Mouse (Mus musculus) left cerebral cortex, adult 11 months (tissue): ENCODE measurements around the gene Marc2.

Experiments used
- DNase-seq: peaks from one replicate; pipeline ENCODE4 v3.0.0; 2022; ENCODE audit warnings: low spot score

The Marc2 gene

DNA sequence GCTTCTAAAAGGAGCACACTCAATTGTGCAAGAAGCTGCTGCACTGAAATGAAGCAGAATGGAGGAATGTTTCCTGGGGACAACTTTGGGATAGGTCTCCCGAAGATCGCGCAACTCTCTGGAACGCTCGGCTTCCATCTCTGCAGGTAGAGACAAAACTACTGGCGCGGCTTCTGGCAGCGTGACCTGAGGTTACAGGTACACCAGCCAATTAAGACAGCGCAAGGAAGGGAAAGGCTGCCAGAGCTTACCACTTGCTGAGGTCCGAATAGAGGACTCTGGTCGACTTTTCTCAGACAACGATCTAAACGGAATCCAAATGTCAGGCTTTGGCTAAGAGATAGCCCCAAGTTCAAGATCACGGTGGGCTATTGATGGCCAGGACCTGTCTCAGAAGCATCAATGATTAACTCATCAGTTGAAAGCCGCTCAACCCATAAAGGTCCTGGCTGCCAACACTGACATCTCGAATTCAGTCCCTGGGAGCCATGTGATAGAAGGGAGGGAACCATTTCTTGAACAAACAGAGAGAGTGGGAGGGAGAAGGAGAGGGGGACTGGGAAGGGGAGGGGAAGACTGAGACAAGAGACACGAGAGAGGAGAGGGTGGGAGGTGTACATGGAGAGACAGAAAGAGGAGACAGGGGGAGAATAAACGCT lies at the start of gene Marc2:
Gene Marc2 (minus strand): TSS at position 360 of the 659 bp plus-strand sequence.
- DNase-seq = no peak

DNA sequence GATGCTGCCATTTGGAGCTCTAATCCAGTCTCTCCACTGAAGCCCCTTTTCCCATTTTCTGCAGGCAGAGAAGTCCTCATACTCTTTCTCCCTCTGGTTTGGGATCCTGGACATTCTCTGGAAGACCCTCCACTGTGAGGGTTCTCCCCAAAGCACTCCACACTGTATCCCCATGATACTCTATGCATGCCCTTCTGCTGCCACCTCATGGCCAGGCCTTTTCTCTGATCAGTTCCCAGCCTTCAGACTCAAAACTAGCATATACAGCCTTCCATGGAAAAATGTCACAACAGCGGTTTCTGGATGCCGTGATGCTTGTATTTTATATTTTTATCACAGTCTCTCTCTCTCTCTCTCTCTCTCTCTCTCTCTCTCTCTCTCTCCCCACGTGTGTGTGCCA lies 45.7 kb upstream of the Marc2 start:
- DNase-seq = no peak

DNA sequence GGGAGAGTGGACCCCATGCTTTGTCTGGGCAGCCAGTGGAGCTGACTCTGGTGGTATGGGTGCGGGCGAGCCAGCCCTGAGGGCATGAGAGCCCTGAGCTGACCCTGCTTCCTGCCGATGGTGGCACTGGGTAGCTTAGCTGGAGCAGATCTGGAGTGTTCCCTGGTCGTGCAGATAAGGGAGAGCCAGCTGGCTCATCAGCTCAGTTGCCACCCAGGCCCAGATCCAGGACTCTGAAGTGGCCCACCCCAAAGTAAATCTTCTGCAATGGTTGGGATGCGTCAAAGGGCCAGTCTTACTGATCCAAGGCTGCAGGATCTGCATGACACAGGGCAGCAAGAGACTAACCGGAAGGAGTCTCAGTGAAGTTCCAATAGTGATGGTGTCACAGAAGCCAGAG lies 43.2 kb upstream of the Marc2 start:
- no peak for DNase-seq

DNA sequence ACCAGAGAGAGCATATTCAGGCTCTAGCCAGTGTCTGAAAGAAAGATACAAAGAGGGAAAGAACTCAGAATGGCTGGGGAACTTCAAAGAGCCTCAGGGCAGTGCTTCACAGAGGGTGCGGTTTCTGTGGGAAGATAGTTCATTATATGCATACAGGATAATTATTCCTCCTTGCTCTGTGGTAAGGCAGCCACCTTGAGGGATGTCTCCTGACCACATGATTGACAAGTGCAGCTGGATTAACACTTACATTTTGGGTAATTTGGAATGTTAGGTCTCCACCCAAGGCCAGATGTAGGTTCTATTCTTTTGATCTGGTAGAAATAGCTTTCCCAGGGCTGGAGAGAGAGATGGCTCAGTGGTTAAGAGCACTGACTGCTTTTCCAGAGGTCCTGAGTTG lies 39.9 kb upstream of the Marc2 start:
- no peak for DNase-seq

DNA sequence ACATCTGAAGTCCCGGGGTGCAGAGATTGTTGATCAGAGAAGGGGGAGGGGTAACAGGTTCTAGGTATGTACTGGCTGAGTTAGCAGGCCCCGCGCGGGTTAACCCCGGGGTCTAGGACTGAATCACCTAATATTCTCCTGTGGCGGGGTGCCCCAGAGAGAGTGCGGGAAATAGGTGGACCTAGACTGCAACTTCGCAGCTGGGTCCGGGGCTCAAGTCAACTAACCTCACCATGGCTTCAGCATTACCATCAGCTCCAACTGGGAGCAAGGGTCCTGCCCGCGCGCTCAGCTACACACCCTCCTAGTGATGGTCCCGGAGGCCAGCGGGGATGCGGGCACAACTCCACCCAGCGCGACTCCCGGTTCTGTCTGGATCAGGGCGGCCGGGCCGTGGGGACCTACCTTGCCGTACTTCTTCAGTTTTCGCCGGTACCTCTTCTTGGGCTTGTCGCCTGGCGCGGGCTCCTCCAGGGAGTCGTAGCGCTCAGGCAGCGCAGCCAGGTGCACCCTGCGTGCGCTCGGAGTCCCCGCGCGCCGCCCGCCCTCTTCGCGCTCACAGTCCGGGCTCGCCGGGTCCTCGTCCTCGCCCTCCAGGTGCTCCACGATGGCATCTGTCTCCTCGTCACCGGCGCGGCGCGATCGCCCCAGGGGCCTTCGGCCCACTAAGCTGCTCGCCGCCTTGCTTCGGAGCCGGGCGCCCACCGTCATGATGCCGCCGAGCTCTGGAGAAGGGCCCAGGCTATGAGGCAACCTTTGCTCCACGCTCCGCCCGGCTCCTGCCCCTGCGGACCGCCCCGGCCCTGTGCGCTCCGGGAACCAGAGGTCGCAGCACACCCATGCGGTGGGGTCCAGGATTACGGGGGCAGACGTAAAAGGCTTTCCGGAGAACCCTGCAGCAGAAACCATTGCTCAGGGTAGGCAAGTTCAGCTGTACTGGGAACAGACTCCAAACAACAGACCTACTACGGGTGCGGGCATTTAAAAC lies 36.3 kb upstream of the Marc2 start, which contains the start of gene C130074G19Rik:
Gene C130074G19Rik (minus strand): TSS at position 938 of the 988 bp plus-strand sequence.
- DNase-seq = no peak

DNA sequence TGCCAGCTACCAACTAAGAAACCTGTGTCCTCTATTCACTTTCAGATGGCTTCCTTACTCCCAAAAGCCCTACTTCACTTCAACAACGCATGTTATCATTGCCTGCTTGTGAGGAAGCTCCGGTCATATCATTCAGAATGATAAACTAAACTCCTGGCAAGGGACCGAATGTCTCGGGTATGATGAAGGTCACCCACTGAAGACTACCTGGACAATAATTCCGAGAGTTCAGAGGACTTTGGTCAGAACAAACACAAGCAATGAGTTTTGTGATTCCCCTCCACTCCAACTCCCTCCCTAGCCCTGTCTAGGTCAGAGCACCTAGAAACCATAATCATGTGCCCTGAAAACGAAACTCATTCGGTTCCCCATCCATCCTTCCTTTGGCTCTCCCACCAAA lies 35.6 kb upstream of the Marc2 start:
- no peak for DNase-seq

DNA sequence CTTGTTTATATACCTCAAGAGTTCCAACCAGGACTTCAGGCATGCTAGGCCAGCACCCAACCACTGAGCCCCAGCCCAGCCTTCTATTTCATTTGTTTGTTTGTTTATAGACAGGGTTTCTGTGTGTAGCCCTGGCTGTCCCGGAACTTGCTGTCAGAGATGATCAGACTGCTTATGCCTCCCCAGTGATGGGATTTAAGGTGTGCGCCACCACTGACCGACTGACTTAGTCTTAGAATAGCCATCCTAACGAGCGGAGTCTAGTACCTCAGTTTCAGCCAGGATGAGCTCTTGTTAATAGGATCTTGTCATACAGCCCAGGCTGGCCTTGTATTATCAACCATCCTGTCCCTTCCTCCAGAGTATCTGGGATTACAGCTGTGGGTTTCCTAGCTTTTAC lies 35.0 kb upstream of the Marc2 start:
- no peak for DNase-seq

DNA sequence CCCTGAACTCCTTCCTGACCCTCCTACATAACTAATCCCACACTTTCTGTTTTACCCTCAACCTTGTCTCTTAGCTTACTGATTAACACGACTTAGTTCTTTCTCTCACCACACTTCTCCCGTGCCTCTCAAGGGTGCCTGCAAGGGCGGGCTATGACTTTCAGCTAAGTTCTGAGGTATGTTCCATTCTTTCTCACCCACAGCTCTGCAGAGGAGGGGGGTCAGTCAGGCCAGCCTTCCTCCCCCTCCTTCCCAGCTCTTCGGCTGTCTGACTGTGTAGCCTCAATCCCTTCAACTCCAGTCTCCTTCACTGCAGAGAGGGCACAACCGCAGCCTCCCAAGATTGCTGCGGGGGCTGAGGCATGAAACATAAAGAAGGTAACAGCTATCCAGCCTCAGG lies 32.6 kb upstream of the Marc2 start:
- no peak for DNase-seq

DNA sequence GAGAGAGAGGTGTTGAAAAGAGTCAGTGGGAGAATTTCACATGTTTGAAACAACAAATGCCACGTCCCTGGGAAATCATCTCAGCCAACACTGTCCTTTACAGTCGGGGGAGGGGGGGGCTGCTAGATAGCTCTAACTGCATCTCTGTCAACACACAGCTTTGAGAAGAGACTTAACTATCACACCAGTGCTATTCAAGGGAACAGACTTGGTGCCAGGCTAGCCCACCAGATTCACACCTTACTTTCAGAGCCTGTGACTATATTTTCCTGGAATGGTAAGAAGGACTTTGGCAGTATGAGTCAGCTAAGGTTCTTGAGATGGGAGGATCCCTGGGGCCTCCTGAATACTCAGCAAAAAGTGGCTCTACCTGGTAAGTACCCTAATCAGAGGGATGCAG lies 31.1 kb upstream of the Marc2 start:
- DNase-seq = no peak

DNA sequence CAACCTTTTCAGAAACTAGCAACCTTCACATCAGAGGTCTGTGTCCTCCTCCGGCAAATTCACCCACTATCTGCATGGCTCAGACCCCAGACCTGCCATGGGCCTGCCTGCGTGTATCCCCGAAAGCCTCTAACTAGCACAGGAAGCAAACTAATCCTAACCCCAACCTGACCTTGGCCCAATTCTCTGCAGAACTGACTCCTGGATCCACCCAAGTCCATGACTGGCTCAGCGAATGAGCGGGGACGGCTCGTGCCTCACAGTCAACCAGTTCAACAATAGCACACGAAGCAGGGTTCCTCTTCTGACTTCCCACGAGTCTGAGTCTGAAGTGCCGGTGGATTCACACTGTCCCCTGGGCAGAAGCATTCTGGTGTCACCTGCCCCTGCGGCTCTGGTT lies 27.7 kb upstream of the Marc2 start:
- no peak for DNase-seq

DNA sequence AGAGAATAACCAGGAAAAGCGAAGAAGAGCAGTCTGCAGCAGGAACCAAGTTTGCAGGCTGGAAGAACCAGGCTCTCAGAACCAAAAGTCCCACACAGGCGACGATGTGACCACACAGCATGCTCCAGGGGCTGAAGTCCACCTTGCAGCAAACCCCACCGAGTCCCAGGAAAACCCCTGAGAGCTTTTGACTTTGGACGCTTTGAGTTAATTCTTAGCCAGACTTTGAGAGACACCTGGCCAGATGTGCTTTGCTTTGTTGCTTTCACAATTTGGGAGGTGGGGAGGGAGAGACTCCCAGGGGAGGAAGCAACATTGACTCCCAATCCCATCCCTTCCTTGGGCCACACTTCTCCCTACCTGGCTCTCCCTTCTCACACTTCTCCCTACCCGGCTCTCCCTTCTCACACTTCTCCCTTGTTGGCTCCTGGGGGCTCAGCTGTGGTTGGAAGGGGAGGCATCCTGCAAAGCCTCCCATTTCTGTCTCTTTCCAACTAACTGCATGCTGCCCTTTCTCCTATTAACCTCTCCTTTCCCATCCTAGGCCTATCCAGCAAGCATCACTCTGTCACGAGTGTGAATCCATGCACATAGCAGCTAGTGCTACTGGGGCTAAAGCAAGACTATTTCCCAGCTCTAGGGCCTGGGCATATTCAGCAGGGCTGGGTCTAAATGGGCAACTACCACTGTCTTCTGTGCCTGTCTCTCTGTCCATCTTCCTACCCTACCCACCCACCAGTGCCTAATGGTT lies 26.0 kb upstream of the Marc2 start:
- no peak for DNase-seq

DNA sequence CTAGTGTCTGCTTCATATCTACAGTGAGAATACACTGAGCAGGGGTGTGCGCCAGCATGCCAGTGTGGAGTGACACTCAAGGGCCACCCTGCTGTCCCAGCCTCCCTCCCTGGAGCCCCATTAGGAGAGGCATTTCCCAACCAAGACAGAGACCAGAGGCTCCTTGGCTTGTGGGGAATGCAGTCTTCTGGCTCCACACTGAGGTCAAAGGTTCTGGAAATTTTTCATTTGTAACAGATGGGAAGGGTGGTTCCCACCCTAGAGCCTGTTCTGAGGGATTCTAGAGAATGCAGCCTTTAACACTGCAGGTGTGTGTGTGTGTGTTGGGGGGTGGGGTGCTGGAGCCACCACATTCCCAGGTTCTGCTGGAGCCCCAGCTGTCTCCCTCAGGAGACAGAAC lies 25.3 kb upstream of the Marc2 start:
- no peak for DNase-seq

DNA sequence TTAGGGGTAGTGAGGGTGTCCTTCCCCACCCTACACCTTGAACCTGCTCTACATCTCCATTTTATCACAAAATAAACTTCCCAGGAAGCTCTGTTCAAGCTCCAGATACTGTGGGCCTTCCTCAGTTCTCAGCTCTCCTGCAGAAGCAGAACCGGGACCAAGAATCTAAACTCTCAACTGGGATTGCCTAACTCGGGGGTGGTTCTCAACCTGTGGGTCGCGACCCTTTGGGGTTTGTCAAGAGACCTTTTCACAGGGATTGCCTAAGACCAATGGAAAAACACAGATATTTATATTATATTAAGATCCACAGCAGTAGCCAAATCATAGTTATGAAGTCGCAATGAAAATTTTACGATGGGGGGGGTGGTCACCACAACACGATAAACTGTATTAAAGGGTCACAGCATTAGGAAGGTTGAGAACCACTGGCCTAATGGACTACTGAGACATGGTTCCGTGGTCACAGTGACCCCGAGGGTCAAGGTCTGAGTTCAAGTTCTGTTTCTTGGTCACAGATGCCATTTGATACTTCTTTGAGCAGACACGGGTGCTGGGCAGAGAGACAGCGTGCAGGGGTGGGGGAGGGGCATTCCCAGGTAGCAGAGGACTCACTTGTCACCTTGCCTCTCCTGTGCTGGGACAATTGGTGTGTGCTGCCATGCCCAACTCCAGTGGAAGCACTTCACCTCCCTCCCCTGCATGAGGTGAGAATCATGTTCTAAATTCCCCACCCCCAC lies 24.6 kb upstream of the Marc2 start:
- no peak for DNase-seq

DNA sequence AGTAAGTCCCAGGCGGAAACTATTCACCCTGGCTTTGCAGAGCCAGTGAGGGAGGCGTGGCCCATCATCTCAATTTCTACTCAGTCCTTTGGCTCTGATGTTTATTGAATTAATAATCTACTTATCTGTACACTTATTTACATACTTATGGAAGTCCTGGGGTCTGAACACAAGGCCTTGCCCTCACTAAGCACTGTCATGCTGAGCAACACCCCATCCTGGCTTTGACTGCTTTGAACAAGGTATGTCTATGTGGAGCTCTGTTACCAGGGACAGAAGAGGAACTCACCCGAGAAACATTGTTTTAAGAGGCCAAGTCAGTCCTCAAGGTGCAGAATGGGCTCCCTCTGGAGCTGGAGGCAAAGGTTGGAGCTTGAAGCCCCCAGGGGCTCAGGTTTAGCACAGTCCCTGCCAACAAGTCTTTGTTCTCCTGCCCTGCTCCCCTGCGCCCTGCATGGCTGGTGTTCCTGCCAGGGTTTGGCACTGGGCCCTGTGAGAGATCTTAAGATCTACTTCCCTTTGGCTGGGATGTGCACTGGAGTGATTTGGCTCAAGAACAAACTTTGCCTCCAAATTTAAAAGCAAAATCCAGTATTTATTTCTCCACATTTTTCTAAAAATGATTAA lies 23.8 kb upstream of the Marc2 start:
- no peak for DNase-seq

DNA sequence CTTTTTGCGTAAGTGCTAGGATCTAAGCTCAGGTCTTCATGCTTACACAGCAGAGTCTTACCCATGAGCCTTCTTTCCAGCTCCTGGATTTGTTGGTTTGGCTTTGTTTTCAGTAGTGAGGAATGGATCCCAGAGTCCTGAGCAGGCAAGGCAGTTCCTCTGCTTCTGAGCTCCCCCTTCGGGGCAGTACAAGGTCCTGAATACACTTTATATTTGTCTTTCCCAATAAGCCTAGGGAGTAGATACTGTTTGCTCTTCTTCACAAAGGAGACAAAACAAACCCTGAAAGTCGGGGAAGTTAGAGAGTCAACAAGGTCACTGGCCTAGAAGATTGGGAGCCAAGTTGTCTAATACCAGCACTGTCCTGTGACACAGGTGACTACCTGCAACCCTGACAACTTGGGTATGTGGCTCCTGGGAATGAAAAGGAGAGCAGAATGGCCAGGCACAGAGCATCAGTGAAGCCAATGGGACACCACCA lies 21.4 kb upstream of the Marc2 start:
- DNase-seq = no peak

DNA sequence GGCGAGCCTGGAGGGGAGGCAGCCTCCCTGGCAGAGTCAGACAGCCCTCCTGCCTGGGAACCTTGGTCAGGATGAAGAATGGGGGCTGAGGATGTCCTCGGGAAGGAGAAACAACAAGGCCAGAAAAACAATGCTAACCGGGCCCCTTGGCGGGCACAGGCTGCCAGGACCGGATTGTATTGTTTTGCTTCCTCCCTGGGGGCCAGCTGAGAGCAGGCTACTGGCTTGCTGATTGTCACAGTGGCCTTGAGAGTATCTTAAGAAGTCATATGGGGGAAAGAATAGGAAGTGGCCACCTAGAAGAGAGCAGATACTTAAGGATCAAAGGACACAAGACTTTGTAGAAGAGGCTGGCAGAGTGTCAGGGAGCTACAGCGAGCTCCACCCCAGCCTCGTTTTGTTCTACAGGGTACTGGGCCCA lies 18.1 kb upstream of the Marc2 start:
- no peak for DNase-seq

DNA sequence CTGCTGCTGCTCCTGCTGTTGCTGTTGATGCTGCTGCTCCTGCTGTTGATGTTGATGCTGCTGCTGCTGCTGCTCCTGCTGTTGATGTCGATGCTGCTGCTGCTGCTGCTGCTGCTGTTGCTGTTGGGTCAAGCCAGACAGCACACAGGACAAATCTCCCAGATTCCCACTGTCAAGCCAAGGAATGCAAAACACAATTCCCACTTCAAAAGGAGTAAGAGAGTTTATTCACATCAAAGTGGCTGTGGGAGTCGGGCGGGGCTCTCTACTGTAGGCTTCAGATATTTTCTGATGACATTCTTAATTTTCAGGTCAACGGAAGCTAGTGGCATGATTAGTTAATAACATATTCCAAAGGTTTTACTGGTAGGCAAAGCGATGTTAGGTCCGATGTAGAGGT lies 16.4 kb upstream of the Marc2 start:
- no peak for DNase-seq

DNA sequence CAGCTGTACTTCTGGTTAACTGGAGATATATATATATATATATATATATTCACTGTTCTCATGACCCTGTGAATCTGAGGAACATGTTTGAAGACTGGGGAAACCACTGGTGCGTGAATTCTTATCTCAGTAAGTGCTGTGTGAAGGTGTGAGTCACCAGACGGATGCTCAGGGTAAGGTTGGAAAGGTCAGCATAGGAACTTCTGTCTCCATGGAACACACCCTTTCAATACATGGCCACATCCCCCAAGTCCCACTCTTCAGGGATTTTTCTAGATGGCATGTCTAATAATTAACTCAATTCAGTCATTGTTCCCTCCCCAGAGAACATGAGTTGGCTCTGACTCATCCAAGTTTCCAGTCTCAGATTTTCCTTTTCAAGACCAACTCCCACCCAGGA lies 15.3 kb upstream of the Marc2 start:
- DNase-seq = no peak

DNA sequence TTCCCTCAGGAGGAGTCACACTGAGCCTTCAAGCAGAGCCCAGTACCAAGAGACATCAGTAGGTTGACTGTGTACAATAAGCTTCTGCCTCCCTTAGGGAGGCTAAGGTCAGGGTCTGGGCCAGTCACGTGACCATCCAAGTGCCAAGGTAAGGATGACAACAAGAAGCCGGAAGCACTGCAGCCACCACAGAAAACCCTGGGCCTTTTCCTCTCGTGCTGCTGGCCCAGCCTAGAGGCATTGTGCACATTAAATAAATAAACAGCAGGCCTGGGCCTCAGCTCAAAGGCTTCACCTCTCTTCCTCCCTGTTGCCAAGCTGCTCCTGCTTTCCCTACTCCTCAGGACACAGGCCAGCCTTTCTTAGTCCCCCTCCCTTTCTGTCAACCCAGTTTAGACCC lies 14.0 kb upstream of the Marc2 start:
- no peak for DNase-seq

DNA sequence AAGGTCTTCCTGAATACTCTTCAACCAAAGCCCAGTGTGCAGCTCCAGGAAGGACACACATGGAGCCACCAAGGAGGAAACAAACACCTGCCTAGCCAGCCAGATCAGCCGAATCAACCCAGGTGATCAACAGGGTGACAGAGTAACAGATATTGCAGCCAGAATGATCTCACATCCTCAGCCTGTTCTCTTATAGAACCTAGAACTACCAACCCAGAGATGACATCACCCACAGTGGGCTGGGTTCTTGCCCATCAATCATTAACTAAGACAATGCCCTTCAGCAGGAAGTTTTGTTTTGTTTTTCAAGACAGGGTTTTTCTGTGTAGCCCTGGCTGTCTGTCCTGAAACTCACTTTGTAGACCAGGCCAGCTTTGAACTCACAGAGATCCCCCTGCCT lies 12.0 kb upstream of the Marc2 start:
- no peak for DNase-seq

DNA sequence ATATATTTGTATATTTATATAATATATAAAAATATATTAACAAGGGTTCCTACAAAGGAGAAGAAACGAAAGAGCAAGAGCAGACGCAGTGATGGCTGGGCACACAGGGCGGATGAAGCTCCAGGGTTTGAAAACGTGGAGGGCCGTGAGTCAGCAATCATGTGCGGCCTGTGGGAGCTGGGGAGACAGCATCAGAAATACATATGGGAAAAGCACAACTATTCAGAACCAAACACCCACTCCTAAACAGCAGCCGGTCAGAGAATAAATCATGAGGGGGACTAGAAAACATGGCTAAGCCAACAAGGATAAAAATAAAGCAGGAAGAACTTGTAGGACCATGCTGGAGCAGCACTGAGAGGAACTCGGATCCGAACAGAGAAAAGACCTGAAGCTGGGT lies 11.0 kb upstream of the Marc2 start:
- DNase-seq = no peak
